Mouse (Mus musculus): ENCODE measurements around the gene Mtch1. TPM values are rescaled to one million over a fixed set of nuclear protein-coding genes. Genes with fewer than 3 reads are reported as not detected.

The Mtch1 gene
- total RNA-seq, 2 experiments from 2014 or later, result 12.3 to 42.3 TPM

DNA sequence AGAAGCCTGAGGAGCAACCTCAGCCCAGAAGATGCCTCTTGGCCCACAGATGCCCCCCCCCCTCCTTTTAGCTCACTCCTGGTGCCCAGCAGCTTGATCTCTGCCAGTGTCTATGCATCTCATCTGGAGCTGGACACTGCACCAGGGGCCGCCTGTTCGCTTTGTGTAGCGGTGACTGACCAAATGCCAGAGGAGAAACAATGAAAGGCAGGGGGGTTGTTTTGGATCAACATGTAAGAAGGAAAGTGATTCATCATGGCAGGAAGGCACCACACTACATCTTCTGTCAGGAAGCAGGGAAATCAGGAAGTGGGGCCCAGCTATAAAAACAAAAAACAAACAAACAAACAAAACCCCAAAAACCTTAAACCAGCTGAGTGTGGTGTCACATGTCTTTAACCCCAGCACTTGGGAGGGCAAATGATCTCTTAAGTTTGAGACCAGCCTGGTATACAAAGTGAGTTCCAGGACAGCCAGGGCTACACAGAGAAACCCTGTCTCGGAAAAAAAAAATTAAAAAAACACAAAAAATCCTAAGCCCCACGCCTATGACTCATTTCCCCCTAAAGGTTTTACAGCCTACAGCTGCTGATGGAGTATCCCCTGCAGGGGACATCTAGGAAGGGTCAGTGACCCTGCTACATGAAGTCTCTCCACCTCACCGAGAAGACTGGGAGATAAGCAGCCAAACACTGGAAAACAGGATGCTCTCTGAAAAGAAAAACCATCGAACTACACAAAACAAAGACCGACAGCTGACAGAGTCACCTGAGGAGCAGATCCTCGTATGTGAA lies 31.9 kb downstream of the Mtch1 start:
- ATAC-seq (replicated peaks; ENCODE audit: low FRiP score, poor library complexity, severe bottlenecking), result no peak

DNA sequence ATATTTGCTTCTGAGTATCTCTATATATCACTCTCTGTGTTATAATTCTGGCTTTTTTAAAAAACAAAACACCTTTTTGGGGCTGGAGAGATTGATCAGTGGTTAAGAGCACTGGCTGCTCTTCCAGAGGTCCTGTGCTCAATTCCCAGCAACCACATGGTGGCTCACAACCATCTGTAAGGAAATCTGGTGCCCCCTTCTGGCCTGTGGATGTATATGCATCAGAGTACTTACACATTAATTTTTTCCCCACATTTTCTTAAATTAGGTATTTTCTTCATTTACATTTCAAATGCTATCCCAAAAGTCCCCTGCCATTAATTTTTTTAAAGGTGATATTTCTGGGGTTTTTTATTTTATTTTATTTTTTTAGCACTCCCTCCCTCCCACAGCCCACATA lies 34.4 kb downstream of the Mtch1 start:
- ATAC-seq (replicated peaks; ENCODE audit: low FRiP score, poor library complexity, severe bottlenecking), result no peak

- no peak for ATAC-seq (replicated peaks; ENCODE audit: low FRiP score, poor library complexity, severe bottlenecking)
These were observed 35.7 kb downstream of the Mtch1 start for GRCm38 (mm10) chr17:29312082-29312481.

GRCm38 (mm10) chr17:29311602-29312001 lies 36.1 kb downstream of the Mtch1 start:
- no peak for ATAC-seq (replicated peaks; ENCODE audit: low FRiP score, poor library complexity, severe bottlenecking)

GRCm38 (mm10) chr17:29310056-29310623 lies 37.6 kb downstream of the Mtch1 start:
- no peak for ATAC-seq (replicated peaks; ENCODE audit: low FRiP score, poor library complexity, severe bottlenecking)

- ATAC-seq (replicated peaks; ENCODE audit: low FRiP score, poor library complexity, severe bottlenecking), result no peak
These were observed 41.9 kb downstream of the Mtch1 start for GRCm38 (mm10) chr17:29305871-29306270.

DNA sequence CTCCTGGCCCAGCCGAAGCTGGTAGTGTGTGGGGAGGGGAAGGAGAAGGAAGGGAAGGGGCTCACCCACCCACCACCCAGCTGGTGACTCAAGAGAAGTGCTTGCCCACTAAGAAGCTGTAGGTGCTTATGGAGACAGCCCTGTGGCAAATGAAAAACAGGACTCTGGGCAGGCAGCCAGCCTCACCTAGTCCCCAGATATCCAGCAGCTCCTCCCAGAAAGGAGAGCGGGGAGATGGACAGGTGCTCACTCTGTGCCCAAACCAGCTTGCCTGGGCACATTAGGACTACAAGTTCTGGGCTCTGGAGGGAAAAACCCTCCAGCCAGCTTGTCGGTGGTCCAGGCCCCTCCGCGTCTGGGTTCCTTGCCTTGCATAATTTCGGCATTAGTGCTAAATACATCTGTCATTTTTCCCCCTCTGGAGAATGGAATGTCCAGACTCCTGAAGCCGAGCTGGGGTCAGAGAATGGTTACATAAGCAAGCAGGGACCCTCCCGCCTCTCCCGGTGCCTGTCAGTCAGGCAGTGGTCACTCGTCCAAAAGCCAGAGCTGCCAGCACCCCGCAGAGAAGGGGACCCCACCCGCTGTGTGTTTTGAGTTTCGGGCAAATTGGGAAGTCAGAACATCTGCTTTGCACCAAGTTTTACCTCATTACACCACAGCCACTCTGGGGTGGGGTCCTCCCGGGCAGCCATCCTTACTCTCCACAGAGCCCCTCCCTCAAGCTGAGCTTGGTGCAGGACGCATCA lies 42.5 kb downstream of the Mtch1 start:
- ATAC-seq (replicated peaks; ENCODE audit: low FRiP score, poor library complexity, severe bottlenecking), result no peak

- ATAC-seq (replicated peaks; ENCODE audit: low FRiP score, poor library complexity, severe bottlenecking), result no peak
These were observed 43.2 kb downstream of the Mtch1 start for GRCm38 (mm10) chr17:29304376-29305057.

- no peak for ATAC-seq (replicated peaks; ENCODE audit: low FRiP score, poor library complexity, severe bottlenecking)
These were observed 43.9 kb downstream of the Mtch1 start for GRCm38 (mm10) chr17:29303856-29304255.

GRCm38 (mm10) chr17:29303087-29303486 lies 44.6 kb downstream of the Mtch1 start:
- ATAC-seq (replicated peaks; ENCODE audit: low FRiP score, poor library complexity, severe bottlenecking), result no peak

- ATAC-seq (replicated peaks; ENCODE audit: low FRiP score, poor library complexity, severe bottlenecking), result no peak
These were observed 45.6 kb downstream of the Mtch1 start for GRCm38 (mm10) chr17:29302149-29302548.

DNA sequence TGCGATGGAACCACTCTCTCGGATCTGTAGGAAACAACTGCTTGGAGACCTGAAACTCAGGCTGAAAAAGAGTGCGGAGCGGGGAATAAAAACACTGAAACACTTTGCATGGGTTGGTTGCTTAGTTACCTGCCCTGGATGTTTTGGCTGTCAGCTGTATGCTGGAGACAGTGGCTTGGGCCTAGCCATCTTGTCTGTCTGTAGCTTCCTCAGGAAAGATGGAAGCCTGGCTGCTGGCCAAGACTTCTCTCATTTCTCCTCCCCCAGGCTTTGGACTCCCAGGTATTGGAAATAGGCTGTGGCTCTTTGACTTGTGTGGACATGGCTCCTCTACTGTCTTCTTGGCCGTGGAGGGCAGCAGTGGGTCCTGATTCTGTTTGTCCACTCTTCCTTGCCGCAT lies 46.3 kb downstream of the Mtch1 start:
- ATAC-seq (replicated peaks; ENCODE audit: low FRiP score, poor library complexity, severe bottlenecking), result no peak

DNA sequence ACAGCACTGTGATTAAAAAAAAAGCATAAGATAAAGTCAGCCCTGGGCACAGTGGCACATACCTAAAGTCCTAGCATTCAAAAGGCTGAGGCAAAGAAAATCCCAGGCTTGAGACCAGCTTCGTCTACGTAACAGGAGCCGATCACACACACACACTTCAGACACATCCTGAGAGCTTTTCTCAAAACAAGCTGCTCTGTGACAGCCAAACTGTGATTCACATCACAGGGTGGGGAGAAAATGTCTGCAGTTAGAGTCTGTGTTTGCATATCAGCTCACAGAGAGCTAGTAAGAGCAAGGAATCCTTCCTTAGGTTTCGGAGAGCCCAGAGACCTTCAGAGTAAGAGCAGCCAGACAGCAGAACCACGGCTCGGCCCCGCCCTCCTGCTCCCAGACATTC lies 46.8 kb downstream of the Mtch1 start:
- no peak for ATAC-seq (replicated peaks; ENCODE audit: low FRiP score, poor library complexity, severe bottlenecking)

DNA sequence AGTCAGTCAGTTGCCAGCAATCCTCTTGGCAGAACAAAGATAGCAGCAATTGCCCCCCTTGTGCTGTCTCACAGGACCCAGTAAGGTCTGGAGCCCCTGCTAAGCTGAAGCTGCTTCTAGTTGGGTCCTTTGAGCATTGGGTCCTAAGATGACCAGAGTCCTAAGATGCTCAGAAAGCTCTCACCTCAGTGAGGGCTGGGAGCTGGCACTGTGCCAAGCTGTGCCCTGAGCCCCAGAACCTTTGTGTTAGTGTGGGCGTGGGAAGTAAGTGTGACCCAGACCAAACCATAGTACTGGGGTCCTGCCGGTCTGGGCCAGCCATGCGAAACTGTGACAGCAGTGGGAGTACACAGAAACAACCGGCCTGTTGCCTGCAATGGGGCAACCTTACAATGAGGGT lies 48.5 kb downstream of the Mtch1 start:
- no peak for ATAC-seq (replicated peaks; ENCODE audit: low FRiP score, poor library complexity, severe bottlenecking)

GRCm38 (mm10) chr17:29297813-29298212 lies 49.9 kb downstream of the Mtch1 start:
- ATAC-seq (replicated peaks; ENCODE audit: low FRiP score, poor library complexity, severe bottlenecking), result no peak

DNA sequence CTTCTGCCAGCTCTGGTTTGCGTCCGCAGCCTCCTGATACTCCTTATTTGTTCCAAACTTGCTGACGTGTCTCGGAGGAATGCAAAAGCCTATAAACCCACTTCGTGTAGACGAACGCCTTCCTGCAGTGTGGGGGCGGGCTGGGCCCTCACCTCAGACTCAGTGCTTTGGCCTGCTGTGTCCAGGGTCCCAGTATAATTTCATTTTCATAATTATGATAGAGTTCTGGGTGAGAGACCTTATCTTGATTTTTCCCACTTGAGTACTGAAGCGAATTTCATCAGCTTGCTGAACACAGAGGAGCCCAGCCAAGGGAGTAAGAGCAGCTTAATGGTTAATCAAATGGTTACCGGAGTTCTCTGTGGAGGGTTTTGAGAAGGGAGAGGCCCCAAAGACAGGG lies 50.4 kb downstream of the Mtch1 start:
- no peak for ATAC-seq (replicated peaks; ENCODE audit: low FRiP score, poor library complexity, severe bottlenecking)

DNA sequence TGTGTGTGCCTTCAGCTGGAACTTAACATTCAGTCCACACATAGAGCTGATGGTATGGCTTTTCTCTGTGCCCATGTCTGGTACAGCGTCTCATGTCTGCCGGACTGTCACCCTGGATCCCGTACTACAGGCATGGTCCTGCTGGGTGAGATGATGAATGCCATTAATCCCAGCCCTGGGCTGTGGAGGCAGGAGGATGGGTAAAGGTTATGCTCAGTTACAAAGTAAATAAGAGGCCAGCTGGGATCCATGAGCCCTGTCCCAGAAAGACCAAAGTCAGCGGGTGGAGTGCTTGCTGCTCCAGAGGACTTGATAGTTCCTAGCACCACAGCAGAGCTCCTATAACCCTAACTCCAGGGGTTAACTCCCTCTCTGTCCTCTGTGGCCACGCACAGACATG lies 51.9 kb downstream of the Mtch1 start:
- ATAC-seq (replicated peaks; ENCODE audit: low FRiP score, poor library complexity, severe bottlenecking), result no peak

DNA sequence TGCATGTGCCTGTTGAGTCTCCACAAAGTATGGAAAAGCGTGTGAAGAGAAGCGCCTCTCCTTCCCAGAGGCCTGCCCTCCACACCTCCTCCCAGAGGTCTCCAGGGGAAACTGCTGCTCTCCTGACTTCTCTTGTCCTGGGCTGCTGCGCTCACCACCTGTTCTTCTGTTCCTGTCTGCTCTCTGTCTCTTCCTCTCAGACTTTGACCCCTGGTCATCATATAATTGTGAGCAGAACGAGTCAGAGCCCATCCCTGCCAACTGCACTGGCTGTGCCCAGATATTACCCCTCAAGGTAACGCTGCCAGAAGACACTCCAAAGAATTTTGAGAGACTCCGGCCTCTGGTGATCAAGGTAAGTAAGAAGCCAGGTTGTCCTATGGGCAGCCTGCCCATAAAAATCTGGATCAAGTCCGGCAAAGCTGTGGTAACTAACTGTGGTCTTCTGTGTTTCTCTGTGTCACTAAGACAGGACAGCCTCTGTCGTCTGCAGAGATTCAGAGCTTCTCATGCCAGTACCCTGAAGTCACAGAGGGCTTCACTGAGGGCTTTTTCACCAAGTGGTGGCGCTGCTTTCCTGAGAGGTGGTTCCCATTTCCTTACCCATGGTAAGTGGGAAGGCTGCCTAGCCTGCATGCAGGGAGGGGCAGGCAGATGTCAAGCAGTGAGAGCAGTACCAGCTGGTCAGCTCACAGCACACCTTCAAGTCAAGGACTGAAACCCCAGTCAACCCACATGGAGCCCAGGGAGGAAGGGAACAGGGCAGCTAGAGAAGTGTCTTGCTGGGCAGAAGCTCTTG lies 53.7 kb downstream of the Mtch1 start:
- no peak for ATAC-seq (replicated peaks; ENCODE audit: low FRiP score, poor library complexity, severe bottlenecking)

DNA sequence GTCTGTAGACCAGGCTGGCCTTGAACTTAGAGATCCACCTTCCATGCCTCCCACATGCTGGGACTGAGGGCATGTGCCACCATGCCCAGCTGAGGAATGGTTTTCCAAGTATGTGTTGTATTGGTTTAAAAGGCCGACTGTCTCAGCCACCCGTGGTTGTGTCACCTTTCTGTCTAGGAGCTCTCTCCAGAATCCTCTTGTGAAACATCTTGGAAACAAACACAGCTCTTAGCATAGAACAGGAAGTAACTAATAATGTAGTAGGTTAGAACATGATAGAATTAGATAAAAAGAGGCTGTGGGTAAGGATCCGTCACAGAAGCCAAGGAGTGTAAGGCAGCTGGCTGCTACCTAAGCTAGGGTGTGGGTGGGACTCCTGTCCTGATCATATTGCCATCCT lies 54.7 kb downstream of the Mtch1 start:
- no peak for ATAC-seq (replicated peaks; ENCODE audit: low FRiP score, poor library complexity, severe bottlenecking)

DNA sequence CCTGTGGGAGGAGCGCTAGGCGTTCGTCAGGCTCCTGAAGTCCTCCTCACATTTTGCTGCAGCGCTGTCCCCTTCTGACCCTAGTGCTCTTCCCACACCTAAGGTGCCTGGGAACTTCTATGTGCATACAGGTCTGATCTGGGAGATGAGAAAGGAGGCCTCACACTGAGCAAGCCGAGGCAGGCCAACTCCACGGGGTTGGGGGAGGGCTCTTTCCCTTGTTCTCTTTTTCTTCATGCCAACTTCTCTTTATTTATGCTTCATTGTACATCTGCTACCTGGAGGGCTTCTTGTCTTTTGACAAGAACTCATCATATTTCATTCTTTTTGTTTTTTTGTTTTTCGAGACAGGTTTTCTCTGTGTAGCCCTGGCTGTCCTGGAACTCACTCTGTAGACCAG lies 55.9 kb downstream of the Mtch1 start:
- ATAC-seq (replicated peaks; ENCODE audit: low FRiP score, poor library complexity, severe bottlenecking), result no peak
